8 mouse cellular contexts compared by ENCODE assay signal in genomic region chr4:154958171-154958570, GRCm38 (mm10). TPM values are rescaled to one million over a fixed set of nuclear protein-coding genes. Genes with fewer than 3 reads are reported as not detected.
DNase-seq lines count a peak whose midpoint lies in the region; ATAC-seq and TF ChIP-seq lines count a peak whose summit lies in the region.

No protein-coding gene starts in this region.

- peaks cover 37% of the 10 kb centered on the region for H3K4me1 ChIP-seq in heart, embryonic 13.5 days
- peaks cover 30% of the 10 kb centered on the region for H3K4me1 ChIP-seq in hindbrain, postnatal 0 days (ENCODE audit: insufficient read depth, low read length)

- H3K9me3 ChIP-seq in heart, embryonic 13.5 days, result no peaks in the 10 kb centered on the region
- H3K9me3 ChIP-seq in hindbrain, postnatal 0 days (ENCODE audit: low read length), result no peaks in the 10 kb centered on the region

- H3K27ac ChIP-seq in heart, embryonic 13.5 days (replicated peaks), result no peak overlapping the region
- peak overlapping the region; percentile 8; the same call in 1 of the 2 replicates for H3K27ac ChIP-seq in hindbrain, postnatal 0 days

- TF ChIP-seq CTCF in hindbrain, postnatal 0 days (IDR thresholded peaks at IDR 0.05; ENCODE audit: low read depth), result no peak

- DNase-seq in heart, adult 18-20 months, result no peak
- peak; percentile 85 for DNase-seq in ES-CJ7 (ENCODE audit: low read depth, low spot score)
- DNase-seq in embryo, embryonic 10 days (ENCODE audit: low spot score), result peak; percentile 90
- peak; percentile 92 for DNase-seq in hindbrain, postnatal 0 days (ENCODE audit: low spot score)
- peak; percentile 91 for DNase-seq in mesoderm, embryonic 11.5 days (ENCODE audit: low read depth, low spot score)
- no peak for DNase-seq in natural killer cell, adult 2 months (ENCODE audit: low spot score in 2 of 2)

- H3K27me3 ChIP-seq in heart, embryonic 13.5 days (replicated peaks), result peaks cover 100% of the 10 kb centered on the region
- no peaks in the 10 kb centered on the region for H3K27me3 ChIP-seq in hindbrain, postnatal 0 days (ENCODE audit: insufficient read depth, low read length)

- no peaks in the 10 kb centered on the region for H3K36me3 ChIP-seq in heart, embryonic 13.5 days
- H3K36me3 ChIP-seq in hindbrain, postnatal 0 days (ENCODE audit: insufficient read depth, low read length), result no peaks in the 10 kb centered on the region

- peak overlapping the region; percentile 32 for H3K4me3 ChIP-seq in heart, embryonic 13.5 days
- no peak overlapping the region for H3K4me3 ChIP-seq in hindbrain, postnatal 0 days (ENCODE audit: low read length)

- no peak for ATAC-seq in heart, embryonic 13.5 days (ENCODE audit: extremely low read depth, insufficient number of reproducible peaks, low FRiP score, low TSS enrichment)
- peak; percentile 77 for ATAC-seq in hindbrain, postnatal 0 days
- ATAC-seq in megakaryocyte-erythroid progenitor cell, adult 5-6 weeks (replicated peaks; ENCODE audit: low FRiP score, low TSS enrichment, poor library complexity, severe bottlenecking), result no peak

- peak overlapping the region; percentile 57 for H3K4me2 ChIP-seq in heart, embryonic 13.5 days
- peak overlapping the region; percentile 48 for H3K4me2 ChIP-seq in hindbrain, postnatal 0 days (ENCODE audit: low read depth, low read length)

- WGBS in heart, embryonic 13.5 days, result 3% methylated on average over 15 of the region's 15 CpGs
- WGBS in hindbrain, postnatal 0 days, result 5% methylated on average over 15 of the region's 15 CpGs

- H3K9ac ChIP-seq in heart, embryonic 13.5 days, result peak overlapping the region; percentile 17; the same call in 1 of the 2 replicates
- H3K9ac ChIP-seq in hindbrain, postnatal 0 days (replicated peaks; ENCODE audit: low read length), result no peak overlapping the region

RNA-seq across cellular contexts. Expression of gene Hes5, which starts 2.6 kb away (rescaled TPM):
- polyA plus RNA-seq in heart, embryonic 13.5 days (2015; fragmentation: Nextera tagmentation; extraction: Ambion mirVana), result 0.31 and 0.45 TPM in 2 replicates
- total RNA-seq in heart, adult 18-20 months (2021), result under 1 TPM; 0.31 to 0.67 TPM
- 149 and 177 TPM in 2 replicates for total RNA-seq in hindbrain, postnatal 0 days (2014; rRNA removed)
- polyA plus RNA-seq in hindbrain, postnatal 0 days (2015; fragmentation: Nextera tagmentation; extraction: Ambion mirVana), result 106 and 122 TPM in 2 replicates
- not detected in 2 replicates for total RNA-seq in megakaryocyte-erythroid progenitor cell, adult 5-6 weeks (2014; fragmentation: Nextera tagmentation)
- not detected in 2 replicates for total RNA-seq in megakaryocyte-erythroid progenitor cell, adult 5-6 weeks (2017)

RNA-seq across cellular contexts. Expression of gene Pank4, which starts 5.8 kb away (rescaled TPM):
- 40.6 and 42.6 TPM in 2 replicates for polyA plus RNA-seq in heart, embryonic 13.5 days (2015; fragmentation: Nextera tagmentation; extraction: Ambion mirVana)
- total RNA-seq in heart, adult 18-20 months (2021), result 10 to 100 TPM; 38.7 to 41.4 TPM
- 34.5 and 40.9 TPM in 2 replicates for total RNA-seq in hindbrain, postnatal 0 days (2014; rRNA removed)
- 25.2 and 28.1 TPM in 2 replicates for polyA plus RNA-seq in hindbrain, postnatal 0 days (2015; fragmentation: Nextera tagmentation; extraction: Ambion mirVana)
- 71.5 and 97.3 TPM in 2 replicates for total RNA-seq in megakaryocyte-erythroid progenitor cell, adult 5-6 weeks (2014; fragmentation: Nextera tagmentation)
- 34.6 and 35.9 TPM in 2 replicates for total RNA-seq in megakaryocyte-erythroid progenitor cell, adult 5-6 weeks (2017)

RNA-seq across cellular contexts. Expression of gene Tnfrsf14, which starts 29.8 kb away (rescaled TPM):
- polyA plus RNA-seq in heart, embryonic 13.5 days (2015; fragmentation: Nextera tagmentation; extraction: Ambion mirVana), result 2.1 and 2.6 TPM in 2 replicates
- 1 to 10 TPM; 5.3 to 7.1 TPM for total RNA-seq in heart, adult 18-20 months (2021)
- 0.52 TPM in 1 of 2 replicates, not detected in the other for total RNA-seq in hindbrain, postnatal 0 days (2014; rRNA removed)
- 0.16 and 0.29 TPM in 2 replicates for polyA plus RNA-seq in hindbrain, postnatal 0 days (2015; fragmentation: Nextera tagmentation; extraction: Ambion mirVana)
- total RNA-seq in megakaryocyte-erythroid progenitor cell, adult 5-6 weeks (2014; fragmentation: Nextera tagmentation), result 133 and 270 TPM in 2 replicates
- 78.8 and 149 TPM in 2 replicates for total RNA-seq in megakaryocyte-erythroid progenitor cell, adult 5-6 weeks (2017)

RNA-seq across cellular contexts. Expression of gene Fam213b, which starts 59.2 kb away (rescaled TPM):
- polyA plus RNA-seq in heart, embryonic 13.5 days (2015; fragmentation: Nextera tagmentation; extraction: Ambion mirVana), result 42.5 and 48.8 TPM in 2 replicates
- total RNA-seq in heart, adult 18-20 months (2021), result 10 to 100 TPM; 82.5 to 98.2 TPM
- total RNA-seq in hindbrain, postnatal 0 days (2014; rRNA removed), result 33.5 and 47.3 TPM in 2 replicates
- polyA plus RNA-seq in hindbrain, postnatal 0 days (2015; fragmentation: Nextera tagmentation; extraction: Ambion mirVana), result 78.2 and 83.8 TPM in 2 replicates
- total RNA-seq in megakaryocyte-erythroid progenitor cell, adult 5-6 weeks (2014; fragmentation: Nextera tagmentation), result 1.6 TPM in 1 of 2 replicates, not detected in the other
- 0.94 and 1.1 TPM in 2 replicates for total RNA-seq in megakaryocyte-erythroid progenitor cell, adult 5-6 weeks (2017)

Comparison
In these comparisons a context has a peak if more than half of its experiments do, and no peak if none do; other contexts are left out.
1. DNase-seq: peak in ES-CJ7 (single experiment), embryo, embryonic 10 days (single experiment), hindbrain, postnatal 0 days (single experiment) and mesoderm, embryonic 11.5 days (single experiment); none in heart, adult 18-20 months (0 of 2) and natural killer cell, adult 2 months (0 of 2).
2. RNA of gene Hes5, which starts 2.6 kb away (total RNA-seq): 149 to 177 TPM in hindbrain, postnatal 0 days; 0.31 to 0.67 TPM in heart, adult 18-20 months and not detected in megakaryocyte-erythroid progenitor cell, adult 5-6 weeks; every median in the first group is over 10 times any median in the second.
3. RNA of gene Tnfrsf14, which starts 29.8 kb away (total RNA-seq): 78.8 to 270 TPM in megakaryocyte-erythroid progenitor cell, adult 5-6 weeks; 5.3 to 7.1 TPM in heart, adult 18-20 months and 0.52 TPM in hindbrain, postnatal 0 days; every median in the first group is over 4 times any median in the second.